Mouse (Mus musculus) 3T3-L1 (cell line): ENCODE measurements around the gene Rap1b.

Experiments
- DNase-seq: peaks from one replicate; pipeline ENCODE4 v3.0.0-alpha.2; 2015; ENCODE audit warnings: low read depth, low spot score

The Rap1b gene

DNA sequence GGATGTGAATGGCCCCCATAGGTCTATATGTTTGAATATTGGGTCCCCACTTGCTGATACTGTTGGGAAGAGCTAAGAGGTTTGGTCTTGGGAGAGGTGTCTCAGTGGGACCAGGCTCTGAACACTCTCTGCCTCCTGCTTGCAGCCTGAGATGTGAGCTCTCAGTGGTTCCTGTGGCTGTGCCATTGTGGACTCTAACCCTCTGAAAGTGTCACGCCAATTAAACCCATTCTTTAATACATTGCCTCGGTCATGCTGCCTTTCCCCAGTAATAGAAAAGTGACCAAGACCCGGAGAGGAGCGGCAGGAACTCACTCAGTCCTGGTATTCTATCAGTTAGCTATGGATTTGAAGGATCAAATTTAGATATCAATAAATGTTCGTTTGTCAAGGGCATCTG is 12.4 kb upstream of the Rap1b start:
- DNase-seq, result no peak

- no peak for DNase-seq
Measured at GRCm38 (mm10) chr10:117856001-117856720, 10.3 kb upstream of the Rap1b start.

- DNase-seq, result no peak
Measured at GRCm38 (mm10) chr10:117852648-117853192, 6.9 kb upstream of the Rap1b start.

- DNase-seq, result no peak
Measured at GRCm38 (mm10) chr10:117848981-117849380, 3.1 kb upstream of the Rap1b start.

DNA sequence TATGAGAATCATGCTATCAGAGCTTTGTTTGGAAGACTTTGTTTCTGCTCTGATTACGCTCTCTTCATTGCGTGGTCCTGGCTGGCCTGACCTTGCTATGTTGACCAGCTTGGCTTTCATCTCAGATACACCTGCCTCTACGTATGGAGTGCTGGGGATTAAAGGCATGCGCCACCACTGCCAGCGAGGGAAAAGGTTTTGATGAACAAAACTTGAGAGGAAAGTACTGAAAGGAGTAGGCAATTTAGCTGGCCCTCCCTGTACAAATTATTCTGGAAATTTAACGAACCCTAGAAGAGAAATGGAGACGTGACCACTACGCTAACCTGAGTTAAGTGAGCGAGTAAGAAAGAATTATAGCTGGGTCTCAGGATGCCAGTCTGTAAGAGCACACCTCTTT is 961 bp upstream of the Rap1b start:
- no peak for DNase-seq

DNA sequence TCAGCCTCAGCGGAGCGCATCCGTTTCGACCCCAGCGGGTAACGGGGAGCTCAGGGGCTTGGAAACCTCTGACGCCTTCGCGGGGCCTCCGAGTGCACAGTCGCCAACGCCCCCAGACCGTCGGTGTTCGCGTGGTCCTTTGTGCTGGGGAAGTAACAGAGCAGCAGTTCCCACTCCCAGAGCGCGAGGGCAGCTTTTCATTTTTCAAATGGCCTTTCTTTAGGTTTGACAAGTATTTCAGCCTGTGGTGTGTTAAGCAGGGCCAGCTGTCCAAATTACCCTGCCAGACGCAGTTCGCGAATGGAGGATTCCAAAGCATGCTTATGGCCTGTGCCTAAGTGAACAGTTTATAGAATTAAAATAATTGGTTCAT is 411 bp upstream of the Rap1b start:
- peak; percentile 65 for DNase-seq

- DNase-seq, result peak; percentile 73
Measured at GRCm38 (mm10) chr10:117844782-117845596, 846 bp downstream of the Rap1b start.

DNA sequence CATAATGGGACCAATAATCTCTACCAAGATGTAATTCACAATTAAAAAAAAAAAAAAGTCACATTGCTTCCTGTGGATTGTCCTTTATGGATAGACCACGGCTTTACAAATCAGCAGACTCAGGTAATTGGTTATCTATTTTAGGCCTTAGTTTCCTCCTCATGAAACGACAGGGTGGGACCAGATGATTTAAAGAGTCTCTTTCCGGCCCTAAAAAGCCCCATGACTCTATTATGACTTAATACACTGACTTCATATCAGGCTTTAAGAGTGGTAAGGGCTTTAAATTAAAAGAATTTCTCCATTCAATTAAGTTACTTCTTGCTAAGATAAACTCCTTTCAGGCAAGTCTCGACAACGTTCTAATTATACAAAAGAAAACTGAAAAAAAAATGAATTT is 1.6 kb downstream of the Rap1b start:
- DNase-seq, result no peak

DNA sequence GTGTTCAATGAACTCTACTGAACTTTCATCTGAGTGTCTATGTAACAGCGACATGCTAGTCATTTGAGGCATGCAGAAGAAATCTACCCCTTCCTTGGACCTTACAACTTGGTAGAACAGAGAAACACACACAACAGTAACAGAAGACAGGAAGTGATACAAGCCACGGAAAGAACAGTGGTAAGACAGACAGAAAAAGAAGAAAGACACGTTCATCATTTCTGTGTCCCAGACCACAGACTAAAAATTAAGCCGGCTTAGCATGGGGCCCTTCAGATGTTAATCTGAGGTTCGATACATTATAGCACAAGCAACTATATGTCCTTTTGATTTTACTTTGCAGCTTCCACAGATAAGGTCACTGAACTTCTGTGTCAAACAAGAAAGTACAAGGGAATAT is 2.1 kb downstream of the Rap1b start:
- DNase-seq, result peak; percentile 9

DNA sequence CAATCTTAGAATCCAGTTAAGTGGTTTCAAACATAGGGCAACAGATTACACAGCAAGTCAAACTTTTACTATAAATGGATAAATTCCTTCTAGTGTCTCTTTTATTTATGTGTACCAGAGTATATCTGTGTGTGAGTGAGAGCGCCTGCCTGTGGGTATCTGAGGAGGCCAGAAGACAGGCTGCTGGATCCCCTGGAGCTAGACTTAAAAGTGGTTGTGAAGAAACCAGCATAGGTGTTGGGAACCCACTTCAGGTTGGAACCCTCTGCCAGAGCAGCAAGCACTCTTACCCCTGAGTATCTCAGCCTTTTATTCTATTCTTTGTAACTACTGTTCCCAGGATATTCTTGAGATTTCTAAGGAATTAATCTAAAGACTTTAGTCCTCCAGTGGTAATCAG is 4.1 kb downstream of the Rap1b start:
- no peak for DNase-seq

GRCm38 (mm10) chr10:117840431-117840995 is 5.3 kb downstream of the Rap1b start:
- no peak for DNase-seq

- DNase-seq, result no peak
Measured at GRCm38 (mm10) chr10:117839737-117840136, 6.1 kb downstream of the Rap1b start.

- DNase-seq, result peak; percentile 29
Measured at GRCm38 (mm10) chr10:117838924-117839323, 6.9 kb downstream of the Rap1b start.

- DNase-seq, result no peak
Measured at GRCm38 (mm10) chr10:117836354-117836753, 9.5 kb downstream of the Rap1b start.

DNA sequence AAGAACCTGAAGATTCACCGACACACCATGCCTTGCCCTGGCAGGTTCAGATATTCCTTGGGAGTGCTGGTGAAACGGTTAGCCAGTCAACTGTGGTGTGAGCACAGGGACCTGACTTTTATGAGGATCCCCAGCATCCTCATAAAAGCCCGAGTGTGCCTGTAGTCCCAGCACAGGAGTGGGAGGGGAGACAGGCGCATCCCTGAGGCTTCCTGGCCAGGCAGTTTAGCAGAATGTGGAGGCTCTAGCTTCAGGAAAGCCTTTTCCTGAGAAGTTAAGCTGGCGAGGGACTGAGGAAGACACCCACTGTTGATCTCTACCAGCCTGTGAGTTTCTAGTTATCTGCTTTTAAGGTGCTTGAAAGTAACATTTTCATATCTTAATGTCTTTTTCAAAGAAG is 10.4 kb downstream of the Rap1b start:
- no peak for DNase-seq

- DNase-seq, result no peak
Measured at GRCm38 (mm10) chr10:117830797-117831196, 15.0 kb downstream of the Rap1b start.

GRCm38 (mm10) chr10:117829472-117830155 is 16.2 kb downstream of the Rap1b start:
- DNase-seq, result no peak

GRCm38 (mm10) chr10:117829022-117829421 is 16.8 kb downstream of the Rap1b start:
- DNase-seq, result no peak

GRCm38 (mm10) chr10:117828536-117828935 is 17.3 kb downstream of the Rap1b start:
- DNase-seq, result no peak

DNA sequence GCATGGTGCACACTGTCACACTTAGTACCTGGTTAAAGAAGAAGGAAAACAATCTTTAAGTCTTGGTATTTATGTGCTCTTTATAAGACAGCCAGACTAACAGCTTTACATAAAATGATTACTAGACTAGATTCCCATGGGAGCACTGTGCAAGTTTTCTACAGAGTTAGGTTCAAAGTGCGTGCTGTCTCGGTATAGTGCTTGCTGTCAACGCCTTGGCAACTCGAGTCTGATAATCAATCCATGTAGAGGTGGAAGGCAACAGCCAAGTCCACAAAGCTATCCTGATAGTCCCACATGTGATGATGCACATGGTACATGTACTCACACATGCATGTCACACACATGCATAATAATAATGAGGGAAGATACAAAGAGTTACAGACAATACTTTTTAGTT is 21.2 kb downstream of the Rap1b start:
- no peak for DNase-seq

DNA sequence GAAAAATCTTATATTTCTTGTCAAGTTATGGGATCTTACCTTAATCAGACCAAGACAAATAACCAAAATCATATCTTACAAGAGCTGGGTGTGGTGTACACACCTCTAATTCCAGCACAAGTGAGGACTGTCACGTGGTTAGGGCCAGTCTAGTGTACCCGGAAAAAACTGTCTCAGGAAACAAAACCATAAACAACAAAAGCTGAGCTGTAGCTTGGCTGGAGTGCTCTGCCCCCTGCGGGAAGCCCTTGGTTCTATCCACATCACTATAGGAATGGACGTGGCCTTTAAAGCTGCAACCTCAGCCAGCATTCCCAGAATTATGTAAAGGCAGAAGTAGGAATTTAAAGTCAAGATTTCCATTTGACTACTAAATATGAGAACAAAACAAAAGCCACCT is 21.7 kb downstream of the Rap1b start:
- DNase-seq, result no peak

DNA sequence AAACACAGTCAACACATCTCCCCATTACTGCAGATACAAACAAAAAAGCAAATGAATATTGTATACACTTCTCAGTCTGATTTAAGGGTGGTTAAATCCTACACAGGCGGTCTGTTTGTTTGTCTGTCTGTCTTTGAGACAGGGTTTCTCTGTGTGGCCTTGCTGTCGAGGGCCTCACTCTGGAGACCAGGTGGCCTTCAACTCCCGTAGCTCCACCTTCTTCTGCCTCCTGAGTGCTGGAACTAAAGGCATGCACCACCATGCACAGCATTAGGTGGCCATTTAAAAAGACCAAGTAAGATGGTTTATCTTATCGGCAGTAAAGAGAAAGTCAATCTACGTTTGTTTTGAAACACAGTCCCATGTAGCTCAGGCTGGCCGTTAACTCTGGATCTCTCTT is 22.5 kb downstream of the Rap1b start:
- no peak for DNase-seq
